Mouse (Mus musculus) C2C12 (cell line): ENCODE measurements around the gene Tmem135. TPM values are rescaled to one million over a fixed set of nuclear protein-coding genes. Genes with fewer than 3 reads are reported as not detected.
"Not testable (repeated sequence)": the region's sequence is repeated elsewhere in the genome, so short reads cannot be mapped to it uniquely, and the experiment has no call there.

Experiments
- H3K27me3 ChIP-seq: one replicate; pipeline ENCODE4 v1.6.1; 2011; ENCODE audit not compliant: control insufficient read depth, insufficient read depth, insufficient read length
- H3K36me3 ChIP-seq: one replicate; pipeline ENCODE4 v1.6.1; 2011; ENCODE audit not compliant: control insufficient read depth, insufficient read depth
- H3K4me3 ChIP-seq: one replicate; pipeline ENCODE4 v1.5.1; 2011; ENCODE audit warnings: mild to moderate bottlenecking, control low read depth; ENCODE audit not compliant: poor library complexity, insufficient read depth, severe bottlenecking
- H3K79me2 ChIP-seq: one replicate; pipeline ENCODE4 v1.6.1; 2011; ENCODE audit not compliant: control insufficient read depth, insufficient read depth
- H3K79me3 ChIP-seq: one replicate; pipeline ENCODE4 v1.6.1; 2011; ENCODE audit warnings: low read depth, control low read depth
- H3ac ChIP-seq: one replicate; pipeline ENCODE3; 2011; ENCODE audit warnings: low read depth; ENCODE audit not compliant: control insufficient read depth, insufficient read length
- CEBPB ChIP-seq: IDR thresholded peaks from one replicate; pipeline ENCODE4 v1.6.1; 2011; ENCODE audit warnings: low read depth, mild to moderate bottlenecking, control low read depth, moderate library complexity
- CTCF ChIP-seq: IDR thresholded peaks from one replicate; pipeline ENCODE4 v1.5.1; 2011; ENCODE audit not compliant: control insufficient read depth, insufficient read depth, insufficient read length
- FOSL1 ChIP-seq: IDR thresholded peaks from one replicate; pipeline ENCODE4 v1.8.0; 2011; ENCODE audit warnings: mild to moderate bottlenecking, low read length; ENCODE audit not compliant: poor library complexity, insufficient read depth, severe bottlenecking
- MAX ChIP-seq: IDR thresholded peaks from one replicate; pipeline ENCODE4 v1.6.1; 2011; ENCODE audit warnings: mild to moderate bottlenecking, control low read depth
- MYOD1 ChIP-seq: IDR thresholded peaks from one replicate; pipeline ENCODE4 v1.6.1; 2011; ENCODE audit warnings: low read depth; ENCODE audit not compliant: control insufficient read depth, insufficient read length
- MYOG ChIP-seq: IDR thresholded peaks from one replicate; pipeline ENCODE4 v1.6.1; 2011; ENCODE audit not compliant: control insufficient read depth, insufficient read length; ENCODE audit errors: extremely low read depth
- USF1 ChIP-seq: IDR thresholded peaks from one replicate; pipeline ENCODE4 v1.6.1; 2011; ENCODE audit warnings: low read depth, mild to moderate bottlenecking, control low read depth, moderate library complexity
- polyA plus RNA-seq: library from polyadenylated mRNA; unstranded; fragments of >200 nt; fragmentation: generic; extraction: Trizol; gene quantifications from one replicate; pipeline ENCODE4 v1.2.1, GENCODE M21; 2012; ENCODE audit warnings: missing spikeins

The Tmem135 gene
- polyA plus RNA-seq, 1 experiment: 4.5 TPM

DNA sequence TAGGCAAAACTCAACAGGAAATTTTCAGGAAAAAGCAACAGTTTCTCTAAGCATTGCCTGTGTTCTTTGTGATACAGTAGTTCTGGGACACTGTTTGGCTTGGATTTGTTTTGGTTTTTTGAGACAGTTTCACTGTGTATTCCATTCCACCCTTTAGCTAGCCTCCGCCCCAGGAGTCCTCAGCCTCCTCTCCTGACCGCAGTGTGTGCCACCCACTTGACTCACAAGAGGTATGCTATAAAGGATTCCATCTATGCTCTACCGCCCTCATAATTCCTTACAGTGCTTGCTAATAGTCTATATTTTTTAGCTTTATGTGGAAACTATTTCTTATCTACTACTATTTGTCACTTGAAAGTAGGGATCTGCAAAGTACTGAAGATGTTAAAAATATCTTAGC is 99.1 kb downstream of the Tmem135 start:
- no peak for TF ChIP-seq CEBPB
- no peak for TF ChIP-seq MAX
- no peak for TF ChIP-seq USF1
- TF ChIP-seq MYOG: no peak
- TF ChIP-seq CTCF: no peak
- no peak for TF ChIP-seq FOSL1
- no peak for TF ChIP-seq MYOD1
- H3ac ChIP-seq: no peak overlapping the region
- H3K27me3 ChIP-seq: no peaks in the 10 kb centered on the region
- H3K4me3 ChIP-seq: no peak overlapping the region
- no peaks in the 10 kb centered on the region for H3K36me3 ChIP-seq
- H3K79me2 ChIP-seq: no peaks in the 10 kb centered on the region
- no peaks in the 10 kb centered on the region for H3K79me3 ChIP-seq

GRCm38 (mm10) chr7:89303765-89304164 is 100.3 kb downstream of the Tmem135 start:
- no peak for TF ChIP-seq MYOG
- TF ChIP-seq MAX: no peak
- TF ChIP-seq MYOD1: no peak
- no peak for TF ChIP-seq FOSL1
- no peak for TF ChIP-seq CTCF
- TF ChIP-seq USF1: no peak
- Histone ChIP-seq H3K79me3 (no peaks in the 10 kb centered on the region), H3K27me3 (no peaks in the 10 kb centered on the region), H3K79me2 (no peaks in the 10 kb centered on the region), H3ac (no peak overlapping the region), H3K36me3 (no peaks in the 10 kb centered on the region), H3K4me3 (no peak overlapping the region)

GRCm38 (mm10) chr7:89298911-89299458 is 105.0 kb downstream of the Tmem135 start:
- H3K4me3 ChIP-seq: no peak overlapping the region
- H3K79me3 ChIP-seq: no peaks in the 10 kb centered on the region
- H3K27me3 ChIP-seq: no peaks in the 10 kb centered on the region
- no peak overlapping the region for H3ac ChIP-seq
- H3K36me3 ChIP-seq: no peaks in the 10 kb centered on the region
- TF ChIP-seq CTCF (no peak), MAX (no peak), CEBPB (no peak), MYOD1 (no peak), FOSL1 (no peak), USF1 (no peak), MYOG (no peak)
- no peaks in the 10 kb centered on the region for H3K79me2 ChIP-seq

DNA sequence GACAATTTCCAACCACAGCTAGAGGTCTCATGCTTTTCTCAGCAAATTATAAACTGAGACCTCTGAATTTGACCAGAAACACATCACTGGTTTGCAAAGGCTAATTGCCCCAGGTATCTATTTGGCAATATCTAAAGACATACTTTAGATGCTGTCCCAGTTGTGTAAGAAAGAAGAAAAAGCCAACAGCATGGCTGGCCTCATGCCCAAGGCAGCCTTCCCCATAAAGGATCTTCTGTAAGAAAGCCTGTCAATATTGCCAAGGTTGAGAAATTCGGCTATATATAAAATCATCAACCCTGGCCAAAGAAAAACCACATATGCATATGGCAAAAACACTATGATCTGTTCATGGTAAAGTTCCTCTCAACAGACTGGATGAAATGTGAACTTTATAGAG is 107.1 kb downstream of the Tmem135 start:
- Histone ChIP-seq H3K79me3 (no peaks in the 10 kb centered on the region), H3K4me3 (no peak overlapping the region), H3ac (no peak overlapping the region), H3K27me3 (no peaks in the 10 kb centered on the region), H3K79me2 (no peaks in the 10 kb centered on the region), H3K36me3 (no peaks in the 10 kb centered on the region)
- TF ChIP-seq CTCF (no peak), USF1 (no peak), MYOD1 (no peak), FOSL1 (no peak), MYOG (no peak), CEBPB (no peak), MAX (no peak)

GRCm38 (mm10) chr7:89282664-89283063 is 121.4 kb downstream of the Tmem135 start:
- Histone ChIP-seq H3K27me3 (no peaks in the 10 kb centered on the region), H3K4me3 (no peak overlapping the region), H3K36me3 (no peaks in the 10 kb centered on the region), H3ac (no peak overlapping the region), H3K79me2 (no peaks in the 10 kb centered on the region), H3K79me3 (no peaks in the 10 kb centered on the region)
- TF ChIP-seq FOSL1 (no peak), CTCF (no peak), MYOD1 (no peak), CEBPB (no peak)

DNA sequence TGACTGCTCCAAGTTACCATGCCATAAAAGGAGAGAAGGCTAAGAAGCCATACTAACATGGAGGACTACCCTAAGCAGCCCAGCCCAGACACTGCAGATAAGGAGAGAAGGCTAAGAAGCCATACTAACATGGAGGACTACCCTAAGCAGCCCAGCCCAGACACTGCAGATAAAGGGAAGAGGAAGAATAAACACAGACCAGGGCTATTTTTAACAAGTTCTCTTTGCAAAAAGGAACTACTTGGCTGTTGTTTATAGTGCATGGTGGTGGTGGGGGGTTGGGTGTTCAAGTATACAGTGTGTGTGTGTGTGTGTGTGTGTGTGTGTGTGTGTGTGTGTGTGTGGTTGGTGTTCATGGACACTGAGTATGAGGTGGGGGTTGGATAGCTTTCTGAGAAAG is 133.6 kb downstream of the Tmem135 start:
- not testable (repeated sequence) for H3K79me3 ChIP-seq

More for the DNA sequence above, 133.6 kb downstream of the Tmem135 start:
- H3ac ChIP-seq, H3K4me3 ChIP-seq, H3K79me2 ChIP-seq, H3K27me3 ChIP-seq, H3K36me3 ChIP-seq: not testable (repeated sequence)
